Mouse (Mus musculus): ENCODE data around the gene Unc5a.

DNA sequence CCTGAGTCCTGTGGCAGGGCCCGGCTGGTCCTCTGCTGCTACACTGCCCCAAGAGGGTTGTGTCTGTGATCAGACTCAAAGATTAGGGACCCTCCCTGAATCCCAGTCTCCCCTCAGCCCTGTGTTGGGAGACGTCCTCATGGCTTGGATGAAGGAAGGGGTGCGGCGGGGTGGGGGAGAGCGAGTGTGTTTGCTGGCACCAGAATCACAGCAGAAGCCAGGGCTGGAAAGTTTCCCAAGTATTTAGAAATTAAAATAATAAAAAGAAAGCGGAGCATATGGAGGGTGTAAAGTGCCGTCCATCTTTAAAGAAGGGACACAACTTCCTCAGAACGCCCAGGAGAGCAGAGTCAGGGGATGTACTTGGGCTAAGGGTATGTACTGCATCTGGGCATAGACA lies 14.3 kb upstream of the Unc5a start:
- TF ChIP-seq CTCF (IDR thresholded peaks at IDR 0.05; ENCODE audit: low read depth, low read length) (no peak), TAL1 (conservative IDR thresholded peaks at IDR 0.05; ENCODE audit: low read depth, low read length) (no peak), POLR2AphosphoS5 (IDR thresholded peaks at IDR 0.05; ENCODE audit: insufficient replicate concordance, low read depth, low read length) (no peak), GATA1 (IDR thresholded peaks at IDR 0.05; ENCODE audit: borderline replicate concordance, low read length) (no peak), GATA2 (IDR thresholded peaks at IDR 0.05; ENCODE audit: borderline replicate concordance, low read depth, low read length) (no peak)
